Mouse (Mus musculus) lung, postnatal 0 days (tissue): ENCODE results near the gene Fibcd1. TPM values are rescaled to one million over a fixed set of nuclear protein-coding genes. Genes with fewer than 3 reads are reported as not detected.

Experiments
- ATAC-seq: fragments of 200-750 bp; cut with Nextera tagmentation; 2 replicates; pipeline ENCODE4 v1.8.0; 2017; ENCODE audit warnings: moderate library complexity
- DNase-seq: peaks from one replicate; pipeline ENCODE4 v3.0.0-alpha.2; 2016; ENCODE audit warnings: low spot score
- H3K27ac ChIP-seq: fragments of 300-500 bp; sonication (generic); 2 replicates; pipeline ENCODE4 v1.5.1; 2014; ENCODE audit warnings: antibody characterized with exemption, mild to moderate bottlenecking, low read length, mixed read lengths
- H3K27me3 ChIP-seq: fragments of 300-500 bp; sonication (generic); replicated peaks from 2 replicates; pipeline ENCODE4 v1.6.1; 2014; ENCODE audit warnings: low read length, mixed read lengths; ENCODE audit not compliant: insufficient read depth
- H3K36me3 ChIP-seq: fragments of 300-500 bp; sonication (generic); 2 replicates; pipeline ENCODE4 v1.6.1; 2014; ENCODE audit warnings: low read length, mixed read lengths; ENCODE audit not compliant: insufficient read depth
- H3K4me1 ChIP-seq: fragments of 300-500 bp; sonication (generic); 2 replicates; pipeline ENCODE4 v1.6.1; 2014; ENCODE audit warnings: antibody characterized with exemption, low read depth, low read length, mixed read lengths; ENCODE audit not compliant: insufficient read depth
- H3K4me2 ChIP-seq: fragments of 300-500 bp; sonication (generic); replicated peaks from 2 replicates; pipeline ENCODE4 v1.6.1; 2014; ENCODE audit warnings: low read depth, mild to moderate bottlenecking, low read length, moderate library complexity, mixed read lengths
- H3K4me3 ChIP-seq: fragments of 300-500 bp; sonication (generic); 2 replicates; pipeline ENCODE4 v1.5.1; 2014; ENCODE audit warnings: low read depth, low read length
- H3K9ac ChIP-seq: fragments of 300-500 bp; sonication (generic); replicated peaks from 2 replicates; pipeline ENCODE4 v1.6.1; 2014; ENCODE audit warnings: low read depth, mild to moderate bottlenecking
- H3K9me3 ChIP-seq: fragments of 300-500 bp; sonication (generic); 2 replicates; pipeline ENCODE4 v1.6.1; 2016; ENCODE audit warnings: low read length, mixed read lengths
- CTCF ChIP-seq: IDR thresholded peaks from 2 replicates; pipeline ENCODE4 v1.5.1; 2016; ENCODE audit warnings: antibody characterized with exemption, mild to moderate bottlenecking
- EP300 ChIP-seq: IDR thresholded peaks from 2 replicates; pipeline ENCODE4 v1.6.1; 2016; ENCODE audit warnings: antibody characterized with exemption, mild to moderate bottlenecking, control low read depth
- WGBS: fragments of 180-500 bp; shearing (Covaris S2); extraction: QIAGEN DNeasy Blood & Tissue Kit; methylation state at CpG from one replicate; pipeline ENCODE4 v1.1.7; 2014; 5-methylcytosine and 5-hydroxymethylcytosine counted together
- polyA plus RNA-seq: library from polyadenylated mRNA; unstranded; fragments of >200 nt; fragmentation: Nextera tagmentation; extraction: Ambion mirVana; gene quantifications from 2 replicates; pipeline ENCODE4 v1.2.1, GENCODE M21; 2015

The Fibcd1 gene
- polyA plus RNA-seq, 1 experiment from 2014 or later = 0.08 TPM

DNA sequence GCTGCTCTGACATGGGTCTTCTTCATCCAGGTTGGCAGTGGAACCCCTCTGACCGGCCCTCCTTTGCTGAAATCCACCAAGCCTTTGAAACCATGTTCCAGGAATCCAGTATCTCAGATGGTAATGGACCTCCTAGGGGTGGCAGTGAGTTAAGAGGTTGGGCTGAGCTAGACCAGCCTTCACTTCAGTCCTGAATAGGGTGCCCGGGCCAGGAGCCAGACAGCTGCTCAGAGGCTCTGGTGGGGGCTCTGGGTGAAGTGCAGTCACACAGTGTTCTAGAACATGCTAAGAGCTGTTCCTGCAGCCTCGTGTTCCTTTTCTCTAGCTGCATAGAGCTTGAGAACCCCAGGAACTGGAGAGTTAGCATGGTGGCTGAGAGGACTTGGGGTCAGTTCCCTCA, 48.9 kb downstream of the Fibcd1 start:
- no peak overlapping the region for H3K27ac ChIP-seq
- H3K9me3 ChIP-seq = no peaks in the 10 kb centered on the region
- 80% methylated on average over 3 of the region's 3 CpGs for WGBS
- no peak overlapping the region for H3K9ac ChIP-seq
- no peak overlapping the region for H3K4me2 ChIP-seq
- no peaks in the 10 kb centered on the region for H3K4me1 ChIP-seq
- no peaks in the 10 kb centered on the region for H3K27me3 ChIP-seq
- DNase-seq (peak; percentile 26), ATAC-seq (peak; percentile 73)
- H3K36me3 ChIP-seq = peaks cover 46% of the 10 kb centered on the region
- no peak overlapping the region for H3K4me3 ChIP-seq
- no peak for TF ChIP-seq CTCF
- no peak for TF ChIP-seq EP300

DNA sequence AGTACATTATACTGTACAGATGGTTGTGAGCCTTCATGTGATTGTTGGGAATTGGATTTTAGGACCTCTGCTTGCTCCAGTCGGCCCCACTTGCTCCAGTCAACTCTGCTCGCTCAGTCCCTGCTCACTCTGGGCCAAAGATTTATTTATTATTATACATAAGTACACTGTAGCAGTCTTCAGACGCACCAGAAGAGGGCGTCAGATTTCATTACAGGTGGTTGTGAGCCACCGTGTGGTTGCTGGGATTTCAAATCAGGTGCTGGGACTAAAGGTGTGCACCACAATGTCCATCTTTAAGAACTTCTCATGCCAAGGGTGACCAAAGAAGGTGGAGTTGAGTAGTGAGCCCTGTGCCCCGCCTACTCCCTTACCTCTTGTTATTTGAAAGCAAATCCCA, 53.2 kb downstream of the Fibcd1 start:
- TF ChIP-seq CTCF = peak; percentile 46
- TF ChIP-seq EP300 = no peak
- Histone ChIP-seq H3K4me1 (no peaks in the 10 kb centered on the region), H3K4me3 (no peak overlapping the region), H3K4me2 (no peak overlapping the region), H3K36me3 (peaks cover 38% of the 10 kb centered on the region), H3K27ac (no peak overlapping the region), H3K9me3 (no peaks in the 10 kb centered on the region), H3K9ac (no peak overlapping the region), H3K27me3 (no peaks in the 10 kb centered on the region)
- 75% methylated on average over 6 of the region's 6 CpGs for WGBS
- DNase-seq (no peak), ATAC-seq (no peak)

DNA sequence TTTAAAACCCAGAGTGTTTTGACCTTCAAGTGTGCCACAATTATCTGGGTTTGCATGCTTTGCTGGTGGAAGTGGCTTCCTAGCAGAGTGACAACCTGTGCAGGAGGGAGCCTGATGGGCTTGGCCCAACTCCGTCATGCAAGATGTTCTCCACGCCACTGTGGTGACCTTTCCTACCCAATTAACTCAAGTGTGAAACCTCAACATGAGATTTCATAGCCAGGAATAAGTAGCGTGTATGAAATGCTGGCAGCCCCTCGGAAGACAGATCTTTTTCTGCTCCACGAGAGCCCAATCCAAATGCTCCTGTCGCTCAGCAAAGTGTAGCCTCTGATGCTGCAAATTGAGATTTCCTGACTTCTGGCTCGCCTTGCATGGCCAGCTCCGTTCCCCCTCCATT, 54.5 kb downstream of the Fibcd1 start:
- ATAC-seq = no peak
- WGBS = 92% methylated on average over 8 of the region's 8 CpGs
- peaks cover 29% of the 10 kb centered on the region; the same call in 1 of the 2 replicates for H3K36me3 ChIP-seq

DNA sequence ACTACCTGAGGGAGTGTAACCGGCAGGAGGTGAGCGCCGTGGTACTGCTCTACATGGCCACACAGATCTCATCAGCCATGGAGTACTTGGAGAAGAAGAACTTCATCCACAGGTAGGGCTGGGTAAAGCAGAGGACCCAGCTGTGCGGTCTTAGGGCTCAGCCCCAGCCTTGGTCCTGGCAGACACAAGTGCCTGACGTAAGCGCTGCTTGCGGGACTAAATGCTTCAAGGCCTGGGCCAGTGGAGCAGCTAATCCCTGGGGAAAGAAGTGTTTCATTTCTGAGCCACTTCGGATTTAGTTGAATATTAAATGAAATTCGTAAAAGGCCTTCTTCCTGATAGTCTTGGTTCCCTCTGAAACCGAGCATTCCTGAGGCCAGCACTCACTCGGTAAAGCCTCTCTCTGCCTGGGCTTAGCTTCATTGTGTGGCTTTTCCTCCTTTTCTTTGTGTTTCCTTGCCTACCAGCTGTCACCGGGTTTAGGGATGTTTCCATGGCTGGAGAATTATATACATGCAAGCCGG, 55.0 kb downstream of the Fibcd1 start:
- TF ChIP-seq EP300 (no peak), CTCF (no peak)
- no peak for ATAC-seq
- Histone ChIP-seq H3K4me1 (no peaks in the 10 kb centered on the region), H3K36me3 (peaks cover 29% of the 10 kb centered on the region; the same call in 1 of the 2 replicates), H3K27ac (no peak overlapping the region), H3K9ac (no peak overlapping the region), H3K4me3 (no peak overlapping the region), H3K27me3 (no peaks in the 10 kb centered on the region), H3K4me2 (no peak overlapping the region), H3K9me3 (no peaks in the 10 kb centered on the region)
- WGBS = 85% methylated on average over 13 of the region's 13 CpGs
- DNase-seq = no peak

More for the DNA sequence above, 54.5 kb downstream of the Fibcd1 start:
- no peak for TF ChIP-seq CTCF
- no peak for TF ChIP-seq EP300
- Histone ChIP-seq H3K4me3 (no peak overlapping the region), H3K4me1 (no peaks in the 10 kb centered on the region), H3K9ac (no peak overlapping the region), H3K27me3 (no peaks in the 10 kb centered on the region), H3K27ac (no peak overlapping the region), H3K4me2 (no peak overlapping the region), H3K9me3 (no peaks in the 10 kb centered on the region)
- no peak for DNase-seq

DNA sequence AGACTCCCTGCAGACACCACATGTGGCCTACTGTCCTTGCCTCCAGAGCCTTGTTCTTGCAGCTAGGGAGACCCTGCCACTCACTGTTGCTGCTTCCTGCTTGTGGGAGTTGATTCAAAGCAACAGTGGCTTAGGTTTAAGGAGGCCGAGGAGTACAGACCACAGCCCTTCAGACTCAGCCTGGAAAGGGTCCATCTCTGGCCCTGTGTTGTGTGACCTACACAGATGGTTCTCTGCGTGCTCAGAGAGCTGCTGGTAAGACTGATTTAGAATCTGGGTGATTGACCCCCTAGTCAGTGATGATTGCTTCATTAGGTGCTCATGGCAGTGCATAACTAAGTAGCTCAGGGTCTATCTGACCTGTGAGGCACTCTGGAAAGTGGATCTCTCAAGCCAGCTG, 56.6 kb downstream of the Fibcd1 start:
- Histone ChIP-seq H3K36me3 (peaks cover 25% of the 10 kb centered on the region; the same call in 1 of the 2 replicates), H3K4me1 (no peaks in the 10 kb centered on the region), H3K27ac (no peak overlapping the region), H3K9me3 (no peaks in the 10 kb centered on the region), H3K9ac (no peak overlapping the region), H3K4me3 (no peak overlapping the region), H3K27me3 (no peaks in the 10 kb centered on the region), H3K4me2 (no peak overlapping the region)
- no peak for DNase-seq
- no peak for TF ChIP-seq EP300
- TF ChIP-seq CTCF = no peak
- ATAC-seq = no peak
- 86% methylated on average over 2 of the region's 2 CpGs for WGBS

DNA sequence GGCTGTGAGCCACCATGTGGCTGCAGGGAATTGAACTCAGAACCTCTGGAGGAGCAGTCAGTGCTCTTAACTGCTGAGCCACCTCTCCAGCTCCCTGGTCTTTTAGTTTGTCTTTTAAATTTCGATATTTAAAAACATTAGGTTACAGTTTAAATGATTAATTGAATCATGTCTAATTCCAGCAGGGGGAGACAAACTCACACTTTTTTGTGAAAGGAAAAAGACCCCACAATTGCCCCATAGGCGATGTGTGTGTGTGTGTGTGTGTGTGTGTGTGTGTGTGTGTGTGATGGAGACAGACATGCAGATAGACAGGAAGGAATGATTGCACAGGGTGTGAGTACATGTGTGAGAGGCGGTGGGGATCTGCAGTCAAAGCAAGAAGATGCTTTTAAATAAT, 57.6 kb downstream of the Fibcd1 start:
- TF ChIP-seq CTCF (peak; percentile 25), EP300 (no peak)
- WGBS = 65% methylated on average over 3 of the region's 3 CpGs
- DNase-seq = no peak
- Histone ChIP-seq H3K4me3 (no peak overlapping the region), H3K4me2 (no peak overlapping the region), H3K27ac (no peak overlapping the region), H3K9ac (no peak overlapping the region), H3K9me3 (no peaks in the 10 kb centered on the region), H3K4me1 (no peaks in the 10 kb centered on the region), H3K27me3 (no peaks in the 10 kb centered on the region), H3K36me3 (peaks cover 25% of the 10 kb centered on the region; the same call in 1 of the 2 replicates)
- ATAC-seq = no peak

DNA sequence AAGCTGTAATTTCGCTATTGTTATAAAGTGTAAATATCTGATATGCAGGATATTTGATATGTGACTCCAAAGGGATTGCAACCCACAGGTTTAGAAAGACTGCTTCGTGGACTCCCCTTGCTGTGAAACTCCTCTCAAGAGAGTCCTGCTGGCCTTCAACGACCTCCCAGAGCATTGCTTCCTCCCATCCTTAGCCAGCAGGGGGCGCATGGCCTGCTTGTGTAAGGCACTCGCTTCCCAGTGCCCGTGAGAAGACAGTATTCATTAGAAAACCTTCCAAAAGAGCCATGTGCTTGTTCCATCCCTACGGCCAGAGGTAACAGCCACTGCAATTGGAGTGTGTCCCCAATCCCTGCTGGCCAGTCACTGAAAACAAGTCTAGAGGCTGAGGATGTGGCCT, 58.8 kb downstream of the Fibcd1 start:
- H3K27me3 ChIP-seq = no peaks in the 10 kb centered on the region
- DNase-seq (peak; percentile 82), ATAC-seq (peak; percentile 47)
- no peak overlapping the region for H3K27ac ChIP-seq
- no peak overlapping the region for H3K4me2 ChIP-seq
- no peak overlapping the region for H3K9ac ChIP-seq
- H3K9me3 ChIP-seq = no peaks in the 10 kb centered on the region
- no peak for TF ChIP-seq EP300
- peak; percentile 94 for TF ChIP-seq CTCF
- H3K4me1 ChIP-seq = no peaks in the 10 kb centered on the region
- peaks cover 21% of the 10 kb centered on the region; the same call in 1 of the 2 replicates for H3K36me3 ChIP-seq
- H3K4me3 ChIP-seq = no peak overlapping the region
- 25% methylated on average over 7 of the region's 7 CpGs for WGBS
